Mouse (Mus musculus) neural tube, embryonic 12.5 days (tissue): ENCODE results near the gene Ncapg2. TPM values are rescaled to one million over a fixed set of nuclear protein-coding genes. Genes with fewer than 3 reads are reported as not detected.

ENCODE experiments used
- ATAC-seq: fragments of 200-750 bp; cut with Nextera tagmentation; 2 replicates; pipeline ENCODE4 v1.8.0; 2017; ENCODE audit warnings: low read depth, mild to moderate bottlenecking, moderate TSS enrichment, moderate library complexity; ENCODE audit not compliant: low FRiP score
- H3K27ac ChIP-seq: fragments of 300-500 bp; sonication (generic); 2 replicates; pipeline ENCODE4 v1.5.1; 2016
- H3K27me3 ChIP-seq: fragments of 300-500 bp; sonication (generic); replicated peaks from 2 replicates; pipeline ENCODE4 v1.6.1; 2016; ENCODE audit warnings: mild to moderate bottlenecking
- H3K36me3 ChIP-seq: fragments of 300-500 bp; sonication (generic); 2 replicates; pipeline ENCODE4 v1.6.1; 2016; ENCODE audit warnings: mild to moderate bottlenecking
- H3K4me1 ChIP-seq: fragments of 300-500 bp; sonication (generic); 2 replicates; pipeline ENCODE4 v1.6.1; 2016
- H3K4me2 ChIP-seq: fragments of 300-500 bp; sonication (generic); replicated peaks from 2 replicates; pipeline ENCODE4 v1.6.1; 2016; ENCODE audit warnings: mild to moderate bottlenecking
- H3K4me3 ChIP-seq: fragments of 300-500 bp; sonication (generic); 2 replicates; pipeline ENCODE4 v1.5.1; 2016
- H3K9ac ChIP-seq: fragments of 300-500 bp; sonication (generic); 2 replicates; pipeline ENCODE4 v1.6.1; 2016; ENCODE audit warnings: mild to moderate bottlenecking
- H3K9me3 ChIP-seq: fragments of 300-500 bp; sonication (generic); 2 replicates; pipeline ENCODE4 v1.6.1; 2016; ENCODE audit warnings: mild to moderate bottlenecking
- WGBS: fragments of 180-500 bp; shearing (Covaris S2); methylation state at CpG from one replicate; pipeline ENCODE4 v1.1.7; 2016; 5-methylcytosine and 5-hydroxymethylcytosine counted together
- polyA plus RNA-seq: library from polyadenylated mRNA; unstranded; fragments of >200 nt; fragmentation: Nextera tagmentation; extraction: Ambion mirVana; gene quantifications from 2 replicates; pipeline ENCODE4 v1.2.1, GENCODE M21; 2016

Gene Ncapg2
- polyA plus RNA-seq: 25.1 and 28.7 TPM in 2 replicates

DNA sequence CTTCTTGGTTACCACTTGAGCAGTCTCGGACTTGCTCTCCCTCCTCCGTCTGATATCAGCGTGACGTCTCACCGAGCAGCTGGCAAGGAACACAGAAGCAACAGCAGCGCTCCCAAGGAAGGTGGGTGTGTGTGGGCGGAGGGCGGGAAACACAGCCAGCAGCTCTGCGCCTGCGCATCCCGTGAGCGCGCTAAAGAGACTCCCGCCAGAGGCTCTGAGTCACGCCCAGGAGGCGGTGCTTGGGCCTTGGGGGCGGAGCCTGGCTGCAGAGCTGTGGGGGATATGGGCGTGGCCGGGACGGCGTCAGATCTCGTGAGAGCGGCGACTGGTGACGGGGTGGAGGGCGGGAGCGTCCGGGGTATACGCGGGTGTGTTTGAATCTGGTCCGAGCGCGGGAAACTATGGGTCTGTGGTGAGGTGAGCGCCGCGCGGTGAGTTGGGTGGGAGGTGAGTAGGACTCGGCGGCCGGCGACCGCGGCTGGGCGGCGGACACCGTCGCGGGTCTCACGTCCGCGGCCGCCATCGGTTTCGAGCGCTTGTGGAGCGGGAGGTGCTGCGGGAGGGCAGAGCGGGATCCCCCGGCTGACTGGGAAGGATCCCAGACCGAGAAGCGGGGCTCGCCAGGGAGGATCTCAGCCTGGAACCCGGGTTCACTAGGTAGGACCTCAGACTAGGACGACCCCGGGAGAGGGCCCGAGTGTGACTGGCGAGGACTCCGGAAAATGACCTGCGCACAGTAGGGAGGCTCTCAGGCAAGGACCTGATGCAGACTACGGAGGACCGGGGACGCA lies at the start of gene Ncapg2:
Gene Ncapg2, plus strand, starts transcription at position 358 of the 791 bp plus-strand sequence.
- Histone ChIP-seq H3K9ac (peak within 1 kb of the TSS; percentile 75), H3K36me3 (peaks cover 16% of the 10 kb centered on the region), H3K27me3 (no peaks in the 10 kb centered on the region), H3K27ac (no peak within 1 kb of the TSS), H3K9me3 (peaks cover 26% of the 10 kb centered on the region), H3K4me2 (peak within 1 kb of the TSS; percentile 90), H3K4me3 (peak within 1 kb of the TSS; percentile 70), H3K4me1 (peaks cover 10% of the 10 kb centered on the region; the same call in 1 of the 2 replicates)
- peak; percentile 99 for ATAC-seq
- under 1% methylated on average over 72 of the region's 72 CpGs for WGBS

DNA sequence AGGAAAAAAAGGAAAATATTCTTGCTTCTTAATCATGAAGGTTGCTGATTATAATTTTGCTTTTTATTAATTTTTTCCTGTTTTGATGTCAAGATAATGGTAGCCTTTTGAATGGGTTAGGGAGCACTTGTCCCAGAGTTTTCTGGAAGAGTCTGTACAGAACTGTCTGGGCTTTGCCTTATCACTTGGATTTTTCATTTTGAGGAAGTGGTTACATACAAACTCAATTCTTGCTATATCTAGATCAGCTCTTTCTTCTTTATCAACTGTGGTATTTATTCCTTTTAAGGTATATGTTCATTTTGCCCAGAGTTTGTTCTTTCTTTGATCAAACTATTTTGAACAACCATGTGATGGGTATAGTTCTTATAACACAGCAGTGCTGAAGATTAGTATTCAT lies 43.1 kb upstream of the Ncapg2 start:
- no peaks in the 10 kb centered on the region for H3K27me3 ChIP-seq
- peaks cover 24% of the 10 kb centered on the region for H3K36me3 ChIP-seq
- ATAC-seq: no peak
- no peak overlapping the region for H3K4me2 ChIP-seq
- no peaks in the 10 kb centered on the region for H3K9me3 ChIP-seq
- no peak overlapping the region for H3K27ac ChIP-seq
- H3K9ac ChIP-seq: no peak overlapping the region
- no peak overlapping the region for H3K4me3 ChIP-seq
- no peaks in the 10 kb centered on the region for H3K4me1 ChIP-seq

DNA sequence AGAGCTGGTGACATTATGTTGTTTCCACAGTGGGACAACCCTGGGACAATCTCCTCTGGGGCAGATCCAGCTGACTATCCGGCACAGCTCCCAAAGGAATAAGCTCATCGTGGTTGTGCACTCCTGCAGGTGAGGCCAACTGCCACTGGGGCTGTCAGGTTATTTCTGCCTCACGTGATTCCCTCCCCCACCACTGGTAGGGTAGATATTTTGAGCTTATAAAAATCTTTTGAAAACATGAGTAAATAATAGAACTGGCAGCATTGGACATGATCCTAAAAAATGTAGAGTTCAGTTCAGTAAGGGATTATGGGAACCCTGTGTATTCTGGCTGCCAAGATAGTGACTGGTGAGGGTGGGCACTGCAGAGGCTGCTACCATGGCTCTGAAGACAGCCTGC lies 38.3 kb upstream of the Ncapg2 start:
- Histone ChIP-seq H3K4me2 (no peak overlapping the region), H3K27me3 (no peaks in the 10 kb centered on the region), H3K9ac (no peak overlapping the region), H3K4me3 (no peak overlapping the region), H3K27ac (no peak overlapping the region), H3K4me1 (no peaks in the 10 kb centered on the region), H3K9me3 (no peaks in the 10 kb centered on the region), H3K36me3 (peaks cover 34% of the 10 kb centered on the region)
- ATAC-seq: no peak
- 94% methylated on average over 3 of the region's 3 CpGs for WGBS

DNA sequence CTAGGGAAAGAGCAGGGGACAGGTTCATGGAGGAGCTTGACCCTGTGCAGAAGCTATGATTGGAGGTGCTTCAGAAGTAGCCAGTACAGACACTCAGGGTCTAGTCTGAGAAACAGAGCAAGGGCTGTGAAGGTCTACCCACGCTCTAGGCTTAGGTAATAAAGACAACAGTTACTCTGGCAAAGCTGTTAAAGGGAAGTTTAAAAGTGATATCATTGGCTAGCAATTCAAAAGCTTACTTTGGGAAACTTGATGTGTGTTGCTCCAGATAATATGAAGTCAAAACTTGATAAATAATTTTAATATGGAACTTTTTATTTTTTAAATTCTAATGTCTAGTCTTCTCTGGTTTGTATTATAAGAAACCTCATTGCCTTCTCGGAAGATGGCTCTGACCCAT lies 37.9 kb upstream of the Ncapg2 start:
- Histone ChIP-seq H3K36me3 (peaks cover 34% of the 10 kb centered on the region), H3K27ac (no peak overlapping the region), H3K4me3 (no peak overlapping the region), H3K9ac (no peak overlapping the region), H3K9me3 (no peaks in the 10 kb centered on the region), H3K27me3 (no peaks in the 10 kb centered on the region), H3K4me1 (no peaks in the 10 kb centered on the region), H3K4me2 (no peak overlapping the region)
- 88% methylated on average over 2 of the region's 2 CpGs for WGBS
- ATAC-seq: no peak

DNA sequence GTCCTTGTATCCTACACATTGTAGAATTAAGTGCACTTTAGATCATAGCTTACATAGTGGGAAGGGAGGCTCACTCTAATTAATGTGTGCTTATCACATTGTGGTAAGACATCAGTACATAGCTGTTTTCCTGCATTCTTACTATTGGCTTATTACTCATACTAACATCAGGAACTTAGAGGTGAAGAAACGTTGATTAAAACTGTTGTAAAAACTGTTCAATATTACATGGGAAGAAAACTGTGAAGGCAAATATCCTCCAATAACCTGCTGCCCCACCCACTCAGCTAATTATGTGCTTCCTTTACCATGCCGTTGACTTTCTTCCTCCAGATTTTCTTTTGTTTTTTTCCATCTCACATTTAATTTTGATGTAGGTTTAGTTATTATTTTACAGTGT lies 36.3 kb upstream of the Ncapg2 start:
- WGBS: 83% methylated on average over 2 of the region's 2 CpGs
- Histone ChIP-seq H3K9ac (no peak overlapping the region), H3K4me1 (no peaks in the 10 kb centered on the region), H3K27ac (no peak overlapping the region), H3K4me3 (no peak overlapping the region), H3K9me3 (no peaks in the 10 kb centered on the region), H3K27me3 (no peaks in the 10 kb centered on the region), H3K4me2 (no peak overlapping the region), H3K36me3 (peaks cover 30% of the 10 kb centered on the region)
- ATAC-seq: no peak

DNA sequence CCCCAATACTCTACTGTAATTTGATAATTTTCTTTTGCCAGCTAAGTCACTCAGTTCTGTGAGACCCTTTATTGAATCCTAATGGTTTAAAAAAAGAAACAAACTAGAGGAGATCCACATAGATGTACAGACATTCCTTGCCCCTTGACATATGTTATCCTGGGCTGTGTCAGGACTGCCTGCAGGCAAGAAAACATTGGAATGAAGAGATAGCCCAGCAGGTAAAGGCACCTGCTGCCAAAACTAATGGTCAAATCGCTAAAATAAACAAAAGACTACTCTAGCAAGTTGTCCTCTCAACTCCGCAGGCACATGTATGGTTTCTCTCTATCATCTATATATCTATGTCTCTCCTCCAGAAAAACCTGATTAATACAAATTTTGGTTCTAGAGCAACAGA lies 22.1 kb upstream of the Ncapg2 start:
- WGBS: 76% methylated on average over 2 of the region's 2 CpGs

DNA sequence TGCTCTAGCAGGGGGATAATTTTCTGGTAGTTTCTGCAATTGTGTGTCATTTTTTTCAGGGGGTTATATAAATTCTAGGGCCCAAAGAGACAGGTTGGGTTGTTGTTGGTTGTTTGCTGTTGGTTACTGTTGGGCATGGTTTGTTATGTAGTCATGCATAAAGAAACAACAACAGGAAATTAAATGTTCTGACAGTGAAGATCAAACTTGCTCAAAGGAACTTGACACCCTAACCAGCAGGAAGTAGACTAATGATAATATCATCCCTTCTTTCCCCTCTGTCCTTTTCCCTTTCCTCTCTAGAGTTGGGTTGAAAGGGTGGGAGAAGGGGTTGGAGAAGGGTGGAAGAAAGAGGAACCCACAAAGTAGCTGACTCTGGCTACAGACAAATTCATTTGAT lies 21.2 kb upstream of the Ncapg2 start:
- H3K4me2 ChIP-seq: no peak overlapping the region
- no peak overlapping the region for H3K4me3 ChIP-seq
- H3K27ac ChIP-seq: no peak overlapping the region
- no peak for ATAC-seq
- no peaks in the 10 kb centered on the region for H3K27me3 ChIP-seq
- H3K36me3 ChIP-seq: no peaks in the 10 kb centered on the region
- no peaks in the 10 kb centered on the region for H3K4me1 ChIP-seq
- no peaks in the 10 kb centered on the region for H3K9me3 ChIP-seq
- no peak overlapping the region for H3K9ac ChIP-seq

More for the DNA sequence above, 22.1 kb upstream of the Ncapg2 start:
- Histone ChIP-seq H3K9ac (no peak overlapping the region), H3K4me3 (no peak overlapping the region), H3K27me3 (no peaks in the 10 kb centered on the region), H3K4me2 (no peak overlapping the region), H3K27ac (no peak overlapping the region), H3K9me3 (no peaks in the 10 kb centered on the region), H3K36me3 (no peaks in the 10 kb centered on the region), H3K4me1 (no peaks in the 10 kb centered on the region)
- no peak for ATAC-seq

DNA sequence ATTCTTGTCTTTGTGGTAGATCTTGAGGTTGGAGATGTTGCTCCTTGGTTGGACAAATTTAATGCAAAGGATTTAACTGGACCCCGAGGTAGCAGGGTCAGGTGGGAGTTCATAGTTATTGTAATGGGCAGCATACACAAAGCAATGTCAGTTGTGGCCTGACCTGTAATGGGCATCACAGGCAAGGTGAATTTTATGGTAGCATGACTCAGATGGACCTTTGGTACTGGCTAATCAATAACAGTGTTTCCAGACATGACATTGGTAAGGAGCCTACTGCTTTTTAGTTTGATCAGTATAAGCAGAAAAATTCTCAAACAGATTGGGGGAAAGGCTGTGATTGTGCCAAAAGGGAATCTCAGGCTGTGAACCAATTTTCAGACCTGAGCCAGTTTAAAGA lies 18.4 kb upstream of the Ncapg2 start:
- Histone ChIP-seq H3K9ac (no peak overlapping the region), H3K4me2 (no peak overlapping the region), H3K4me1 (no peaks in the 10 kb centered on the region), H3K36me3 (no peaks in the 10 kb centered on the region), H3K9me3 (no peaks in the 10 kb centered on the region), H3K27me3 (no peaks in the 10 kb centered on the region), H3K4me3 (no peak overlapping the region), H3K27ac (no peak overlapping the region)
- ATAC-seq: no peak
- 75% methylated on average over 1 of the region's 1 CpGs for WGBS

DNA sequence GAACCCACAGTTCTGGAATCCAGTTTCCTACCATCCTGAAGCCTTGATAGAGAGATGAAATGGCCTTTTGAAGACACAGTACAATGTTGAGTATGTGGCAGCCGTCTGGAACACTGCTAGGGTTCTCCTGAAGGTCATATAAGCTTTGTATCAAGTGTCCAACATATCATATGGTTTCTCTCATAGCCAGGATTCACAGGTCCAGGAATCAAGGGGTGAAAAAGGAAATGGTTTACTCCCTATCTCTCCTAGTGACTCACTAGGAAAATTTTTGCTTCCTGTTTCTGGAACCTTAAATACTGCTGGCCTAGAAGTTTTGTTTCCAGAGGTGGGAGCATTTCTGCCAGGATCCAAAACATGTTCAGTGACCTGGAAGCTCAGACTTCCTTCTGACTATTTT lies 15.3 kb upstream of the Ncapg2 start:
- no peaks in the 10 kb centered on the region for H3K9me3 ChIP-seq
- no peak for ATAC-seq

DNA sequence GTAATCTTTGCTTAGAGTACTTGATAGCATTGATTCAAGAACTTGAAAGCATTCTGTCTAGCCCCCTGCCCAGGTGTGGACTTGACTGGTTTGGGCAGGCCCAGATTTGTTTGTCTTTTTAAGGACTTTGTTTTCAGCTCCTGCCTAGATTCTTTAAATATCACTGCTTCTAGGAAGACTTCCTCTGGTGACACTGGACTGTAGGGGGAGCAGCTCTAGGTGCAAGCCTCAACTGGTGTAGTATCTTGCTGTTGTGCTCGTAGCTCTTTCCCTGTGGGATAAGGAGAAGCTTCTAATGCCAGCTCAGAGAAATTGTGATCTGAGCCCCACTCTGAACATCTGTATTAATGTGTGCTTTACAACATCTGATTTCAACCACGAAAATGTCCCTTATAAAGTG lies 10.9 kb upstream of the Ncapg2 start:
- no peak overlapping the region for H3K4me2 ChIP-seq
- no peaks in the 10 kb centered on the region for H3K36me3 ChIP-seq
- no peaks in the 10 kb centered on the region for H3K27me3 ChIP-seq
- H3K27ac ChIP-seq: no peak overlapping the region
- no peaks in the 10 kb centered on the region for H3K4me1 ChIP-seq
- H3K9me3 ChIP-seq: no peaks in the 10 kb centered on the region
- no peak overlapping the region for H3K4me3 ChIP-seq
- H3K9ac ChIP-seq: no peak overlapping the region
- WGBS: 87% methylated on average over 2 of the region's 2 CpGs
- ATAC-seq: no peak

More for the DNA sequence above, 15.3 kb upstream of the Ncapg2 start:
- H3K4me3 ChIP-seq: no peak overlapping the region
- H3K27ac ChIP-seq: no peak overlapping the region
- H3K4me1 ChIP-seq: no peaks in the 10 kb centered on the region
- 59% methylated on average over 1 of the region's 1 CpGs for WGBS
- no peak overlapping the region for H3K4me2 ChIP-seq
- no peaks in the 10 kb centered on the region for H3K27me3 ChIP-seq
- H3K9ac ChIP-seq: no peak overlapping the region
- H3K36me3 ChIP-seq: no peaks in the 10 kb centered on the region

DNA sequence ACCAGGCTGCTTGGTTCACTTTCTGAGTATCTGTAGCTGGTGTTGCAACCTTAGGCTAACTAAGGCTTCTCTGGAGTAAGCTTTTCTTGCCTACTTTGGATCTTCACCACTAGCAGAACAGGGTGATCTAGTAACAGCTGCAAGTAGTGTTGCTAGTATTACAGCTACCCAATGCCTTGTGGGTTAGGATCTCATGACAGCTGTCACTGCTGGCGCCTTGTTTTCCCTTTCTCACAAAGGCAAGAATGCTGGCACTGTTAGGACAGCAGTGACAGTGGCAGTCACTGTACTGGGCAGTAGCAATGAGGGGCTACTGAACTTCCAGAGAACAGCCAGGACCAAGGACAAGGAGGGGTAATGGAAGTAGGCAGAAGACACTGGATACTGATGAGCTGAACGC lies 9.9 kb upstream of the Ncapg2 start:
- ATAC-seq: no peak
- 83% methylated on average over 2 of the region's 2 CpGs for WGBS

DNA sequence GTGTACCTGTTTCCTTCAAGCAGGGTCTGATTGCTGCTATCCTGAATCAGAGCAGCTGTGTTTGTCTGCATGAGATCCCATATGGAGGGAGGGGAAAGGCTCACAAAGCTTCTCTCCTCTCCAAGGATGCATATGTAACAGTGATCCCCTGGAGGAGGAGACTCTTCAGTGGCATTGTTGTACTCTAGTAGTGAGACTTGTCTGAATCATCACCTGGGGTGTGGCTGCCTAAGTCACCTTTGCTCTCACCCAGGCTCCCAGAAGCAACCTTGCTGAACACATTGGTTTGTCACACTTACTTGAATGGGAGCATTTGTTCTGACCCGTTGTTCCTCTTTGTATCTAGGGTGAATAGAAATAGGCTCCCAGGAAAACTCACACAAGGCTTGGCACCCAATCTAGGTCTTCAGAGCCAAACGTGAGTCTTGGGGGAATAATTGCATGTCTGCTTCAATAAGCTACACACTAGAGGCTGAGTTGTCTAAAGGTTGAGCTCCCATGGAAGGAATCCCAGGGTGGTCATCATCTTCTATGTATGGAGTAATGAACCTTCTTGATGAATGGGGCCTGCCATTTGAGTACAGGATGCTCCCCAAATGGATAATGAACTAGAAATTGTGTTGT lies 9.0 kb upstream of the Ncapg2 start:
- no peak for ATAC-seq
- no peaks in the 10 kb centered on the region for H3K9me3 ChIP-seq
- 81% methylated on average over 2 of the region's 2 CpGs for WGBS
- no peaks in the 10 kb centered on the region for H3K4me1 ChIP-seq
- no peaks in the 10 kb centered on the region for H3K27me3 ChIP-seq
- H3K4me3 ChIP-seq: no peak overlapping the region
- no peak overlapping the region for H3K27ac ChIP-seq
- H3K36me3 ChIP-seq: no peaks in the 10 kb centered on the region
- H3K4me2 ChIP-seq: no peak overlapping the region
- H3K9ac ChIP-seq: no peak overlapping the region

More for the DNA sequence above, 9.9 kb upstream of the Ncapg2 start:
- Histone ChIP-seq H3K9ac (no peak overlapping the region), H3K9me3 (no peaks in the 10 kb centered on the region), H3K4me1 (no peaks in the 10 kb centered on the region), H3K36me3 (no peaks in the 10 kb centered on the region), H3K4me3 (no peak overlapping the region), H3K4me2 (no peak overlapping the region), H3K27ac (no peak overlapping the region), H3K27me3 (no peaks in the 10 kb centered on the region)
